Mouse (Mus musculus) hindbrain, embryonic 15.5 days (tissue): ENCODE measurements at regions not wholly inside any gene's neighbourhood (a gene's known extent, or its start where the extent isn't known, plus 50 kb on each side); places are given as distances from the start of the nearest gene placed in this dataset.
A peak's percentile ranks its signal among the peaks of the same experiment; 100 is the strongest.

Experiments used
- ATAC-seq: fragments of 200-750 bp; cut with Nextera tagmentation; 2 replicates; pipeline ENCODE4 v1.8.0; 2017; ENCODE audit warnings: low read depth, moderate number of reproducible peaks, moderate TSS enrichment; ENCODE audit not compliant: low FRiP score
- H3K27ac ChIP-seq: fragments of 300-500 bp; sonication (generic); replicated peaks from 2 replicates; pipeline ENCODE4 v1.5.1; 2015; ENCODE audit warnings: mild to moderate bottlenecking, inconsistent platforms
- H3K27me3 ChIP-seq: fragments of 300-500 bp; sonication (generic); 2 replicates; pipeline ENCODE4 v1.6.1; 2015; ENCODE audit warnings: control low read depth, inconsistent platforms
- H3K36me3 ChIP-seq: fragments of 300-500 bp; sonication (generic); 2 replicates; pipeline ENCODE4 v1.6.1; 2015; ENCODE audit warnings: control low read depth, inconsistent platforms
- H3K4me1 ChIP-seq: fragments of 300-500 bp; sonication (generic); replicated peaks from 2 replicates; pipeline ENCODE4 v1.6.1; 2015; ENCODE audit warnings: control low read depth, inconsistent platforms
- H3K4me2 ChIP-seq: fragments of 300-500 bp; sonication (generic); 2 replicates; pipeline ENCODE4 v1.6.1; 2015; ENCODE audit warnings: moderate library complexity, mild to moderate bottlenecking, inconsistent platforms
- H3K4me3 ChIP-seq: fragments of 300-500 bp; sonication (generic); 2 replicates; pipeline ENCODE4 v1.5.1; 2015; ENCODE audit warnings: mild to moderate bottlenecking, inconsistent platforms
- H3K9ac ChIP-seq: fragments of 300-500 bp; sonication (generic); 2 replicates; pipeline ENCODE4 v1.6.1; 2015; ENCODE audit warnings: inconsistent platforms
- H3K9me3 ChIP-seq: fragments of 300-500 bp; sonication (generic); 2 replicates; pipeline ENCODE4 v1.6.1; 2016; ENCODE audit warnings: control low read depth, inconsistent platforms
- WGBS: fragments of 180-500 bp; shearing (Covaris S2); methylation state at CpG from one replicate; pipeline ENCODE4 v1.1.7; 2015; 5-methylcytosine and 5-hydroxymethylcytosine counted together

- Histone ChIP-seq H3K27me3 (no peaks in the 10 kb centered on the region), H3K4me3 (no peak overlapping the region), H3K9ac (no peak overlapping the region), H3K27ac (no peak overlapping the region), H3K4me2 (no peak overlapping the region), H3K9me3 (no peaks in the 10 kb centered on the region), H3K36me3 (no peaks in the 10 kb centered on the region), H3K4me1 (no peaks in the 10 kb centered on the region)
- ATAC-seq, result no peak
- WGBS, result 77% methylated on average over 1 of the region's 1 CpGs
Observed at GRCm38 (mm10) chr7:89088141-89088540, 315.9 kb downstream of the Tmem135 start.

GRCm38 (mm10) chr7:89086348-89086747, 317.7 kb downstream of the Tmem135 start:
- Histone ChIP-seq H3K36me3 (no peaks in the 10 kb centered on the region), H3K4me1 (no peaks in the 10 kb centered on the region), H3K9me3 (no peaks in the 10 kb centered on the region), H3K27me3 (no peaks in the 10 kb centered on the region), H3K9ac (no peak overlapping the region), H3K4me3 (no peak overlapping the region), H3K4me2 (no peak overlapping the region), H3K27ac (no peak overlapping the region)
- WGBS, result 81% methylated on average over 1 of the region's 1 CpGs
- no peak for ATAC-seq

GRCm38 (mm10) chr7:89073939-89074690, 329.9 kb downstream of the Tmem135 start:
- Histone ChIP-seq H3K36me3 (no peaks in the 10 kb centered on the region), H3K27ac (no peak overlapping the region), H3K4me1 (no peaks in the 10 kb centered on the region), H3K9ac (no peak overlapping the region), H3K27me3 (no peaks in the 10 kb centered on the region), H3K4me3 (no peak overlapping the region), H3K9me3 (no peaks in the 10 kb centered on the region), H3K4me2 (no peak overlapping the region)
- no peak for ATAC-seq
- 83% methylated on average over 7 of the region's 7 CpGs for WGBS

GRCm38 (mm10) chr7:89070030-89070429, 334.0 kb downstream of the Tmem135 start:
- no peaks in the 10 kb centered on the region for H3K27me3 ChIP-seq
- H3K4me3 ChIP-seq, result no peak overlapping the region
- no peak overlapping the region for H3K4me2 ChIP-seq
- no peak for ATAC-seq
- no peak overlapping the region for H3K9ac ChIP-seq
- no peaks in the 10 kb centered on the region for H3K4me1 ChIP-seq
- no peaks in the 10 kb centered on the region for H3K9me3 ChIP-seq
- no peaks in the 10 kb centered on the region for H3K36me3 ChIP-seq
- H3K27ac ChIP-seq, result no peak overlapping the region

GRCm38 (mm10) chr7:89064462-89064861, 339.6 kb downstream of the Tmem135 start:
- no peak overlapping the region for H3K4me2 ChIP-seq
- WGBS, result 93% methylated on average over 3 of the region's 3 CpGs

GRCm38 (mm10) chr7:89063630-89064029, 340.4 kb downstream of the Tmem135 start:
- H3K4me1 ChIP-seq, result no peaks in the 10 kb centered on the region
- ATAC-seq, result no peak
- H3K4me2 ChIP-seq, result no peak overlapping the region
- no peaks in the 10 kb centered on the region for H3K27me3 ChIP-seq
- H3K9me3 ChIP-seq, result no peaks in the 10 kb centered on the region
- no peak overlapping the region for H3K9ac ChIP-seq
- H3K27ac ChIP-seq, result no peak overlapping the region
- no peaks in the 10 kb centered on the region for H3K36me3 ChIP-seq
- no peak overlapping the region for H3K4me3 ChIP-seq
- 79% methylated on average over 10 of the region's 10 CpGs for WGBS

More at GRCm38 (mm10) chr7:89064462-89064861, 339.6 kb downstream of the Tmem135 start:
- Histone ChIP-seq H3K36me3 (no peaks in the 10 kb centered on the region), H3K4me1 (no peaks in the 10 kb centered on the region), H3K4me3 (no peak overlapping the region), H3K27me3 (no peaks in the 10 kb centered on the region), H3K27ac (no peak overlapping the region), H3K9me3 (no peaks in the 10 kb centered on the region), H3K9ac (no peak overlapping the region)
- no peak for ATAC-seq

GRCm38 (mm10) chr7:89054494-89054893, 349.5 kb downstream of the Tmem135 start:
- Histone ChIP-seq H3K9ac (no peak overlapping the region), H3K4me1 (no peaks in the 10 kb centered on the region), H3K27me3 (no peaks in the 10 kb centered on the region), H3K36me3 (no peaks in the 10 kb centered on the region), H3K4me2 (no peak overlapping the region), H3K9me3 (no peaks in the 10 kb centered on the region), H3K4me3 (no peak overlapping the region), H3K27ac (no peak overlapping the region)
- 76% methylated on average over 2 of the region's 2 CpGs for WGBS
- no peak for ATAC-seq

- H3K4me2 ChIP-seq, result no peak overlapping the region
- no peaks in the 10 kb centered on the region for H3K36me3 ChIP-seq
- H3K27ac ChIP-seq, result no peak overlapping the region; the same call in 1 of the 2 replicates
- 51% methylated on average over 5 of the region's 5 CpGs for WGBS
- ATAC-seq, result peak; percentile 77
- H3K27me3 ChIP-seq, result no peaks in the 10 kb centered on the region
- H3K4me3 ChIP-seq, result no peak overlapping the region
- H3K4me1 ChIP-seq, result no peaks in the 10 kb centered on the region
- no peaks in the 10 kb centered on the region for H3K9me3 ChIP-seq
- H3K9ac ChIP-seq, result no peak overlapping the region
Observed at GRCm38 (mm10) chr7:89051240-89051639, 352.8 kb downstream of the Tmem135 start.

- no peaks in the 10 kb centered on the region for H3K36me3 ChIP-seq
- no peaks in the 10 kb centered on the region for H3K9me3 ChIP-seq
- H3K4me3 ChIP-seq, result no peak overlapping the region
- peak; percentile 62; the same call in 1 of the 2 replicates for ATAC-seq
- H3K9ac ChIP-seq, result no peak overlapping the region
- H3K4me2 ChIP-seq, result no peak overlapping the region
- H3K27ac ChIP-seq, result no peak overlapping the region
- H3K4me1 ChIP-seq, result no peaks in the 10 kb centered on the region
- no peaks in the 10 kb centered on the region for H3K27me3 ChIP-seq
- WGBS, result 62% methylated on average over 3 of the region's 3 CpGs
Observed at GRCm38 (mm10) chr7:89046405-89047217, 357.4 kb downstream of the Tmem135 start.

- no peak overlapping the region for H3K27ac ChIP-seq
- WGBS, result 47% methylated on average over 1 of the region's 1 CpGs
- no peaks in the 10 kb centered on the region for H3K9me3 ChIP-seq
- 0 out of 2 replicates have a peak, but pooled peaks have one; percentile 66 for ATAC-seq
- 0 out of 2 replicates have a peak, but pooled peaks cover 3% of the 10 kb centered on the region for H3K4me1 ChIP-seq
- no peak overlapping the region for H3K9ac ChIP-seq
- H3K27me3 ChIP-seq, result no peaks in the 10 kb centered on the region
- no peaks in the 10 kb centered on the region for H3K36me3 ChIP-seq
- H3K4me3 ChIP-seq, result no peak overlapping the region
- no peak overlapping the region for H3K4me2 ChIP-seq
Observed at GRCm38 (mm10) chr7:89042977-89043376, 361.0 kb downstream of the Tmem135 start.

GRCm38 (mm10) chr7:89041287-89041686, 362.7 kb downstream of the Tmem135 start:
- WGBS, result 91% methylated on average over 5 of the region's 5 CpGs
- Histone ChIP-seq H3K4me3 (no peak overlapping the region), H3K4me2 (no peak overlapping the region), H3K9me3 (no peaks in the 10 kb centered on the region), H3K36me3 (no peaks in the 10 kb centered on the region), H3K4me1 (0 out of 2 replicates have a peak, but pooled peaks cover 3% of the 10 kb centered on the region), H3K27ac (no peak overlapping the region), H3K9ac (no peak overlapping the region), H3K27me3 (no peaks in the 10 kb centered on the region)
- ATAC-seq, result no peak

GRCm38 (mm10) chr7:89040139-89040538, 363.9 kb downstream of the Tmem135 start:
- Histone ChIP-seq H3K36me3 (no peaks in the 10 kb centered on the region), H3K27ac (no peak overlapping the region), H3K9ac (no peak overlapping the region), H3K27me3 (no peaks in the 10 kb centered on the region), H3K4me1 (0 out of 2 replicates have a peak, but pooled peaks cover 3% of the 10 kb centered on the region), H3K4me2 (no peak overlapping the region), H3K9me3 (no peaks in the 10 kb centered on the region), H3K4me3 (no peak overlapping the region)
- WGBS, result 22% methylated on average over 6 of the region's 6 CpGs
- ATAC-seq, result no peak
